Mouse (Mus musculus) midbrain, postnatal 0 days (tissue): ENCODE measurements around the gene Tbc1d24. TPM values are rescaled to one million over a fixed set of nuclear protein-coding genes. Genes with fewer than 3 reads are reported as not detected.

ENCODE experiments used
- ATAC-seq: fragments of 200-750 bp; cut with Nextera tagmentation; 2 replicates; pipeline ENCODE4 v1.8.0; 2017; ENCODE audit warnings: moderate number of reproducible peaks, mild to moderate bottlenecking, moderate TSS enrichment, moderate library complexity; ENCODE audit not compliant: low FRiP score
- DNase-seq: peaks from one replicate; pipeline ENCODE4 v3.0.0-alpha.2; 2015; ENCODE audit warnings: low spot score
- H3K27ac ChIP-seq: fragments of 300-500 bp; sonication (generic); 2 replicates; pipeline ENCODE4 v1.5.1; 2014; ENCODE audit warnings: low read depth, mild to moderate bottlenecking, low read length, mixed read lengths
- H3K27me3 ChIP-seq: fragments of 300-500 bp; sonication (generic); 2 replicates; pipeline ENCODE4 v1.6.1; 2014; ENCODE audit warnings: low read length, control low read depth, mixed read lengths; ENCODE audit not compliant: insufficient read depth
- H3K36me3 ChIP-seq: fragments of 300-500 bp; sonication (generic); 2 replicates; pipeline ENCODE4 v1.6.1; 2014; ENCODE audit warnings: low read length, control low read depth, mixed read lengths; ENCODE audit not compliant: insufficient read depth
- H3K4me1 ChIP-seq: fragments of 300-500 bp; sonication (generic); 2 replicates; pipeline ENCODE4 v1.6.1; 2014; ENCODE audit warnings: mild to moderate bottlenecking, control low read depth, antibody characterized with exemption, low read length, mixed read lengths; ENCODE audit not compliant: insufficient read depth
- H3K4me2 ChIP-seq: fragments of 300-500 bp; sonication (generic); 2 replicates; pipeline ENCODE4 v1.6.1; 2014; ENCODE audit warnings: low read depth, mild to moderate bottlenecking, low read length, mixed read lengths; ENCODE audit not compliant: poor library complexity, severe bottlenecking
- H3K4me3 ChIP-seq: fragments of 300-500 bp; sonication (generic); 2 replicates; pipeline ENCODE4 v1.5.1; 2014; ENCODE audit warnings: low read depth, mild to moderate bottlenecking, low read length, moderate library complexity
- H3K9ac ChIP-seq: fragments of 300-500 bp; sonication (generic); replicated peaks from 2 replicates; pipeline ENCODE4 v1.6.1; 2014; ENCODE audit warnings: mild to moderate bottlenecking, low read length, moderate library complexity, mixed read lengths; ENCODE audit not compliant: poor library complexity, severe bottlenecking
- H3K9me3 ChIP-seq: fragments of 300-500 bp; sonication (generic); 2 replicates; pipeline ENCODE4 v1.6.1; 2016; ENCODE audit warnings: low read length, control low read depth
- CTCF ChIP-seq: IDR thresholded peaks from 2 replicates; pipeline ENCODE4 v1.5.1; 2016; ENCODE audit warnings: antibody characterized with exemption, mild to moderate bottlenecking
- WGBS: fragments of 180-500 bp; shearing (Covaris S2); extraction: QIAGEN DNeasy Blood & Tissue Kit; methylation state at CpG from one replicate; pipeline ENCODE4 v1.1.7; 2014; 5-methylcytosine and 5-hydroxymethylcytosine counted together
- polyA plus RNA-seq: library from polyadenylated mRNA; unstranded; fragments of >200 nt; fragmentation: Nextera tagmentation; extraction: Ambion mirVana; gene quantifications from 2 replicates; pipeline ENCODE4 v1.2.1, GENCODE M21; 2015
- total RNA-seq: library from RNA; depleted of rRNA; stranded (reverse); fragments of >200 nt; gene quantifications from 2 replicates; pipeline ENCODE4 v1.2.3, GENCODE M21; 2014

Tbc1d24 gene
- total and polyA plus RNA-seq, 2 experiments from 2014 or later: 27.6 to 146 TPM

GRCm38 (mm10) chr17:24197032-24197824, 8.1 kb downstream of the Tbc1d24 start:
- Histone ChIP-seq H3K4me2 (no peak overlapping the region), H3K36me3 (peaks cover 3% of the 10 kb centered on the region; the same call in 1 of the 2 replicates), H3K27me3 (no peaks in the 10 kb centered on the region), H3K27ac (no peak overlapping the region), H3K9me3 (no peaks in the 10 kb centered on the region), H3K9ac (no peak overlapping the region), H3K4me1 (peaks cover 3% of the 10 kb centered on the region; the same call in 1 of the 2 replicates), H3K4me3 (no peak overlapping the region)
- TF ChIP-seq CTCF: no peak
- DNase-seq (no peak), ATAC-seq (no peak)
- WGBS: 60% methylated on average over 15 of the region's 15 CpGs

GRCm38 (mm10) chr17:24195349-24195748, 10.0 kb downstream of the Tbc1d24 start:
- Histone ChIP-seq H3K27me3 (no peaks in the 10 kb centered on the region), H3K36me3 (no peaks in the 10 kb centered on the region; the same call in 1 of the 2 replicates), H3K9me3 (no peaks in the 10 kb centered on the region), H3K27ac (no peak overlapping the region), H3K4me1 (peaks cover 3% of the 10 kb centered on the region; the same call in 1 of the 2 replicates), H3K9ac (no peak overlapping the region), H3K4me2 (no peak overlapping the region), H3K4me3 (no peak overlapping the region)
- TF ChIP-seq CTCF: no peak
- DNase-seq (no peak), ATAC-seq (no peak)
- WGBS: 70% methylated on average over 2 of the region's 2 CpGs

GRCm38 (mm10) chr17:24193769-24194168, 11.6 kb downstream of the Tbc1d24 start:
- no peak for ATAC-seq
- H3K27ac ChIP-seq: no peak overlapping the region
- peaks cover 2% of the 10 kb centered on the region; the same call in 1 of the 2 replicates for H3K36me3 ChIP-seq
- no peak for TF ChIP-seq CTCF
- no peaks in the 10 kb centered on the region for H3K9me3 ChIP-seq
- no peak for DNase-seq
- WGBS: 91% methylated on average over 5 of the region's 5 CpGs
- H3K27me3 ChIP-seq: no peaks in the 10 kb centered on the region
- no peaks in the 10 kb centered on the region for H3K4me1 ChIP-seq
- H3K9ac ChIP-seq: no peak overlapping the region
- no peak overlapping the region for H3K4me2 ChIP-seq
- no peak overlapping the region for H3K4me3 ChIP-seq

- DNase-seq: no peak
- H3K36me3 ChIP-seq: peaks cover 2% of the 10 kb centered on the region; the same call in 1 of the 2 replicates
- H3K4me2 ChIP-seq: no peak overlapping the region
- no peak for ATAC-seq
- H3K4me3 ChIP-seq: no peak overlapping the region
- H3K9ac ChIP-seq: no peak overlapping the region
- H3K9me3 ChIP-seq: no peaks in the 10 kb centered on the region
- no peak overlapping the region for H3K27ac ChIP-seq
- WGBS: 88% methylated on average over 8 of the region's 8 CpGs
- no peaks in the 10 kb centered on the region for H3K27me3 ChIP-seq
- TF ChIP-seq CTCF: no peak
- no peaks in the 10 kb centered on the region for H3K4me1 ChIP-seq
Measured at GRCm38 (mm10) chr17:24193268-24193667, 12.1 kb downstream of the Tbc1d24 start.

DNA sequence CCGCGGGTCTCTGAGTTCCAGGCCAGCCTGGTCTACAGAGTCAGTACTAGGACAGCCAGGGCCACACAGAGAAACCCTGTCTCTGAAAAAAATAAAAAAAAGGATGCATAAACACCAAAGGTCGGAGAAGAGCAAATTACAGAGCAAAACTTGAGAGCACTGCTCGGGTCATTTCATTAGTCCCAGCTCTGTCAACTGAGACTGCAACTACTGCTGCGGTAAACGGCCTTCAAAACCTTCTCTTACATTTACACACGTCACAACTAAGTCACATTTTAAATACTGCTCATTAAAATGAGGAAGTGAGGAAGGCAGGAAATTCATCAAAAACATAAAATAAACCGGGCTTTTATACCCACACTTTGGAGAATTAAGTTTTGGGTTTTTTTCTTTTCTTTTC, 12.5 kb downstream of the Tbc1d24 start:
- Histone ChIP-seq H3K4me3 (no peak overlapping the region), H3K4me1 (no peaks in the 10 kb centered on the region), H3K27me3 (no peaks in the 10 kb centered on the region), H3K9me3 (no peaks in the 10 kb centered on the region), H3K4me2 (no peak overlapping the region), H3K36me3 (peaks cover 5% of the 10 kb centered on the region; the same call in 1 of the 2 replicates), H3K9ac (no peak overlapping the region), H3K27ac (no peak overlapping the region)
- no peak for TF ChIP-seq CTCF
- ATAC-seq (no peak), DNase-seq (no peak)
- WGBS: 84% methylated on average over 8 of the region's 8 CpGs

DNA sequence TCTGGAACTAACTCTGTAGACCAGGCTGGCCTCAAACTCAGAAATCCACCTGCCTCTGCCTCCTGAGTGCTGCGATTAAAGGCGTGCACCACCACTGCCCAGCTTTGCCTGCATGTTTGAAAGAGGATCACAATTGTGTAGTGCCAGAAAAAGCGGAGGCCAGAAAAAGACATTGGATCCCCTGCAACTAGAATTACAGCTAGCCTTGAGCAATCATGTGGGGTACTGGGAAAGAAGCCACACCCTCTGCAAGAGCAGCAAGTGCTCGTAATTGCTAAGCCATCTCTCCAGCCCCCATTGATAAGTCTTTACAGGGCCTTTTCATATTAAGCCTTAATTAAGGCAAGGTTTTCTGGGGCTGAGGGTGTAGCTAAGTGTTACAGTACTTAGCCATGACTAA, 13.9 kb downstream of the Tbc1d24 start:
- no peak overlapping the region for H3K4me2 ChIP-seq
- no peaks in the 10 kb centered on the region for H3K4me1 ChIP-seq
- no peak overlapping the region for H3K9ac ChIP-seq
- H3K4me3 ChIP-seq: no peak overlapping the region
- no peak for TF ChIP-seq CTCF
- no peaks in the 10 kb centered on the region for H3K27me3 ChIP-seq
- no peak for DNase-seq
- H3K36me3 ChIP-seq: peaks cover 7% of the 10 kb centered on the region; the same call in 1 of the 2 replicates
- ATAC-seq: no peak
- WGBS: 83% methylated on average over 4 of the region's 4 CpGs
- H3K9me3 ChIP-seq: no peaks in the 10 kb centered on the region
- H3K27ac ChIP-seq: no peak overlapping the region
